Mouse (Mus musculus): ENCODE results near the gene Cntn4.

The Cntn4 gene

DNA sequence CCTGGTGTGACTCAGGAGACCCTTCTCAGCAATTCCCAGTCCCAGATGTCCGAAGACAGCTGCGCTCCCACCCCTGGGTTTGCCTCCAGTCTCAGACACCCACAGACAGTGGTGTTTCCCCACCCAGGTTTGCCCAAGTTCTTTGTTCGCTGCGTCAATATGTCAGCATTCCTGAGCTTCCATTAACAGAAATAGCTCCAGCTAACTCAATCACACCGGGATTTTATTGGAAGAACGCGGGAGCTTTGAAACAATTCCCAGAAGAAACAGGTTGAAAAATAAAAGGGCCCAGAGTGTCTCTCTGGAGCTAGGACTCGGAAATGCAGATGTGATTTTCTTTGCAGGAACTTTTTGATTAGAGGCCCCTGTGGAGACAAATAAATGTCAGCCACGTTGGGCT lies 916.3 kb downstream of the Cntn4 start:
- in situ Hi-C loops (cut with MboI, MseI) = no loop called here

GRCm38 (mm10) chr6:106617081-106617480 lies 939.6 kb downstream of the Cntn4 start:
- in situ Hi-C loops (cut with MboI, MseI) = no loop called here

- in situ Hi-C loops (cut with MboI, MseI) = no loop called here
Observed at GRCm38 (mm10) chr6:106621188-106621749, 943.8 kb downstream of the Cntn4 start.

DNA sequence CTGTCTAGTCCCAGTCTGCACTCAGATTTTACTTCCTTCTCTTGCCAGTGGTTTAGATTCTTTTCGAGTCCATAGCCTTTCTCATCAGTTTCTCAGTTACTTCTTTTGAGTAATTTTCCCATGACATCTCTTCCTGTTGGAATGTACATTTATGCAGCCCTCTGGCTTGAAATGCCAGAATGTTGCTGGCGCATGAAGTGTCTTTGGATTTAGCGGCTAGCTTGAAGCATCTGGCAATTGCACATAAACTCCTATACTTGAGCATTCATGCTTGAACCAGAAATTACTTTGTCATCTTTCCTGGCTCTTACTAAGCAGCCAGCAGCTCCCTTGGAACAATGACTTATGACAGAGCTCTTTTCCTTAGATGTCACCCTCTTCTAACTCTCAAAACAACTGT lies 965.6 kb downstream of the Cntn4 start:
- in situ Hi-C loops (cut with MboI, MseI) = no loop called here

GRCm38 (mm10) chr6:106645496-106646211 lies 968.2 kb downstream of the Cntn4 start:
- in situ Hi-C loops (cut with MboI, MseI) = no loop called here

- in situ Hi-C loops (cut with MboI, MseI) = no loop called here
Observed at GRCm38 (mm10) chr6:106646945-106647344, 969.5 kb downstream of the Cntn4 start.

GRCm38 (mm10) chr6:106663780-106664651 lies 986.6 kb downstream of the Cntn4 start:
- in situ Hi-C loops (cut with MboI, MseI) = no loop called here

GRCm38 (mm10) chr6:106675581-106675980 lies 998.1 kb downstream of the Cntn4 start:
- in situ Hi-C loops (cut with MboI, MseI) = loop anchor here in 1 of 2 experiments (10.0 kb wide), 1 partner anchor 1379 kb away; no protein-coding TSS in a partner anchor

- in situ Hi-C loops (cut with MboI, MseI) = no loop called here
Observed at GRCm38 (mm10) chr6:106701931-106702330, 1024.5 kb downstream of the Cntn4 start.

DNA sequence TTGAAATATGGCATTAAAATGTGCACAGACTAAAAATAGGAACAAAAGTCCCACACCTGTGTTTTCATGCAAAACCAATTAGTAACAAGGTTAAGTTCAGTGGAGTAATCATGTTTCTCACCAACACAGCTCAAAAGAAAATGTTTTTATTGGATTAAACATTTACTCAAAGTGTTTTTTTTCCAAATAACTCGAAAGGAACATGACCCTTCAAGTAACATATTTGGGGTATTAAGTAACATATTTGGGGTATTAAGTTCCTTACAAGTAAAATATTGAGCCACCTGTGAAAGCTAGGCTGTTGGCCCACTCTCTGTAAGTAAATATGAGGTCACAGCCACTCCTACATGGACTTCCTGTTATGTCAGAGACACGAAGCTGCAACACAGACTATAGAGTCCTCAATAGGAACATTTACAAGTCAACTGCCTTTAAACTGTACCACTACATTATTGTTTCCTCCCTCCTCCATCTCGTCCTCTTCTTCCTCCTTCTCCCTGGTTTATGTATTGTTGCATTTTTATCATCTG lies 1028.1 kb downstream of the Cntn4 start:
- in situ Hi-C loops (cut with MboI, MseI) = no loop called here

- in situ Hi-C loops (cut with MboI, MseI) = no loop called here
Observed at GRCm38 (mm10) chr6:106725642-106726041, 1048.2 kb downstream of the Cntn4 start.

DNA sequence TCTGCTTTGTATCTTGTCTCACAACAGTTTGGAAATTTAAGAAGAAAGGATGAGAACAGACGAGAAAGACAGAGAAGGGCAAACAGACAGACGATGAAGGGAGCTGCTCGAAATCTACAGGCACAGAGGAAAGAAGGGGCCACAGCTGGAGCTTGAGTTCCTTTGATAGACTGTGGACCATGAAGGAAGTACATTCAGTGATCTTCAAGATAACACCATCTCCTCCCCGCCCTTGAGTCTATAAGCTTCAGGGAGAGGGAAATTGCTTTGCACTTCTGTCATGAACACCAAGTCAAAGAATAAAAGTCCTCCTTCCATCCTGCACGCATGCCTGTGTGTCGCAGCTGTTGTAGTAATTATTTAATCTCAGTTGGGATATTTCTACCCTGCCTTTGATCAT lies 1048.6 kb downstream of the Cntn4 start:
- in situ Hi-C loops (cut with MboI, MseI) = no loop called here

- in situ Hi-C loops (cut with MboI, MseI) = no loop called here
Observed at GRCm38 (mm10) chr6:106727703-106728102, 1050.2 kb downstream of the Cntn4 start.

GRCm38 (mm10) chr6:106729682-106730314 lies 1052.3 kb downstream of the Cntn4 start:
- in situ Hi-C loops (cut with MboI, MseI) = no loop called here

DNA sequence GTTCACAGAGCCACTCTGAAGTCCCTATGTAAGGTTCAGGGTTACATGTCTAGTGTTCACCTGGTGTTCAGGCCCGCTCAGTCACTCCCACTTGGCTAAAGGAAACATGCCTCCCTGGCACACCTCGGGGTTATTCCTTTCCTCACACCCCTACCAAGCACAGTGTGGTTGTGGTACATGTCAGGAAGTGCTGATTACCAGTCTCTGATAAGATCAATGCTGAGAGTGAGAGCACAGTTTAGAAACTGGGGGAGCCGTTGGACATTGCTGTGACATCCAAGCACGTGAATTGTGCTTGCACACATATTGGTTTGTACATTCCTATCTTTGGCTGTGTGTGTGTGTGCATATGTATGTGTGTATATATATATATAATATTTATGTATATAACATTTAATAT lies 1055.1 kb downstream of the Cntn4 start:
- in situ Hi-C loops (cut with MboI, MseI) = no loop called here

- in situ Hi-C loops (cut with MboI, MseI) = no loop called here
Observed at GRCm38 (mm10) chr6:106738229-106738628, 1060.8 kb downstream of the Cntn4 start.

- in situ Hi-C loops (cut with MboI, MseI) = no loop called here
Observed at GRCm38 (mm10) chr6:106740244-106740825, 1062.9 kb downstream of the Cntn4 start.

DNA sequence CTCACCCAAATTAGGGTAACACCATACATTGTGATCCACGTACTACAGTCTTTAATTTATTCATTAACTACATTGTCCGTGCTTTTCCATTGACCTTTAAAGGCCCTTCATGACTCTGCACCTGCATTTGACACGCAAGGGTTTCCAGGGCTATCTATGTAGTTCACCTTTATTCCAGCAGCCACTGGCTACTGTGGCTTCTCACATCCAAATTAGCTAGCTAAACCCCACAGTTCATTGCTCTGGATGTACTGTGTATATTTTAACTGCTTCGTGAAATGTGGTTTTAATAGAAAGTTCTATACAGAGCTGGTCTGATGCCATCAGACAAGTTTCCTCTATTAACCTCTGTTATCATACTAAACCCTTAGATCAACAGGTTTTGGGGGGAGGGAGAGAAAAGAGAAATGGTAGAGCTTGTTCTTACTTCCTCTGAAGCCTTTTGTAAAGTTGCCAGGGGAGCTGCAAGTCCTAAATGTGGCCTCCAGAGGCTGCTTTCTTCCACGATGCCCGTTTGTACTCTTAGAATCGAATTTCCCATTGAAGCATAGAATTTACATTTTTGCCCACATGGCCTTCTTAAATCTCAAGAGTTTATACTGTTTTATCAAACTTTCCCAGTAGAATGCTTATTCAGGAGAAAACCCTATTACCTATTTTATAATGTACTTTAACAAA lies 1066.2 kb downstream of the Cntn4 start:
- in situ Hi-C loops (cut with MboI, MseI) = no loop called here

- in situ Hi-C loops (cut with MboI, MseI) = no loop called here
Observed at GRCm38 (mm10) chr6:106745673-106746394, 1068.4 kb downstream of the Cntn4 start.

DNA sequence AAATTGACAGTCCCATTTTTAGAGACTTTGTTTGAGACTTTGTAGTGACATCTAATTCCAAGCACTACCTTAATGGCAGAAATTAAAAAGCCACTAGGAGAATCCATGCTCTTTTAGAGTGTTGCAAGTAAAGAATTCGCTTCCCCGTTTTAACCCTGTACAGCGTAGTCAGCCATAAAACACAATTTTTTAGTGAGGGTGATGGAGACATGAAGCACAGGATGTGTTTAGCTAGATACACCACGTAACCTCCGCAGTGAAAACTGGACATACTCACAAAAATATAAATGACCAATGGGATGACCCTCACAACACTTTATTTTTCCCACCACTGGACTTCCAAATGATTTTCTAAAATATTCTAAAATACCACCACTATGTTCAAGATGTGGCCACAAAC lies 1069.8 kb downstream of the Cntn4 start:
- in situ Hi-C loops (cut with MboI, MseI) = no loop called here

All from T-helper 17 cell (primary cell).